Mouse (Mus musculus): Measurements from ENCODE around the gene Atg5.

The Atg5 gene

DNA sequence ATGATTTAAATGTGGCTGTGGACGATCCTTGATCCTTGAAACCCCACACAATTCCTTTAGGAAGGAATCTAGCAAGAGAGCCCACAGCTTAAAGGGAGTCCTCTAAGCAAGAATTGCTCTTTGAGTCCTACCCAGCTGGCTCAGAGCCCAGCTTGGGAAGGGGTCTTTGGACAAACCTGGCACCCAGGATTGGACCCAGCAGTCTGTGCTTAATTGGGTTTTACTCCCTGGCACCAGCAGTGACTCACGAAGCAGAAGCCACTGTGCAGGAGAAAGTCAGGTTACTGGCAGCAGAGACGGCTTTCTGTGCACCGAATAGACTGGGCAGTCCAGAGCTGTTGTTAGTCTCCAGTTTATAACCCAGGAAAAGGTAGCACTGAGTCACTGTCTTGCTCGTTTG lies 117.1 kb downstream of the Atg5 start:
- no peak for DNase-seq (ENCODE audit: low spot score in 2 of 2)

DNA sequence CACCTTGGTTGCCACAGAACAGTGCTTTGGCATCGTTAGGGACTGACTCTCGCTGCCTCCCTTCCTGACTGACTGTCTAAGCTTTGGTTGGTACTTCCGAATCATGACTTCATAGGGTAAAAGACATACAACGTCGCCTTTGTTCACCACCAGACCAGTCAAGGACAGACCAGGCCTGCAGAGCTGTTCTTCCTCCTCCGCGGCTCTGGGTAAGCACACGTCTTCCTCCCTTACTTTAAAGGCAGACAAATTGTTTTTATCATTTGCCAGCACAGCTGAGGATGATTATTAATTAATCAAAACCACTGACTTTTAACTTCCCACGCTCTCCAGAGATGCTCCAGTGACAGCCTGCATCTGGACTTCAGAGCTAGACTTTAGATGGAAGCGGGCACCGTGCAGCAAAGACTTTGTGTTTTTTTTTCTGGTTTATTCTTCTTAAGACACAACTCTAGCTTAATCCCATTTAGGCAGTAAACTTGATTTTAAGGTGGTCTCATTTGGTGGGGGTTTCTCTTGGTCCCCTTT lies 120.6 kb downstream of the Atg5 start:
- DNase-seq (ENCODE audit: low spot score in 2 of 2), result no peak

DNA sequence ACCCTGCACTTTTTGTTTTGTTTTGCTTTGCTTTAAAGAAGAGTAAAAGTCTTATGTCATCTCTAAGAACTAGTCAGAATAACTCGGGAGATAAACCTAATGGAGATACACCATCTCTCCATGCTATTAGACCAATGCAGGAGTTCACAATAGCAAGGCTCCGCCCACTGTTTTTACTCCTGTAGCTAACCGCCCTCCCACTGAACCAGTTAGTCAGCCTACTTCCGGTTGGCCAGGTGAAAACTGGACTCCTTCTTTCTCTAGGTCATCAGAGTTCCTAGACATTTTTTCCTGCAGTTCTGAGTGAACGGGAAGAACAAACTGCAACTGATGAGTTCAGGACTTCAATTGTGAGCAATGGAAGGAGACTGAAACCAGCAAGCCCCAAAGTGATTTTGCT lies 122.1 kb downstream of the Atg5 start:
- no peak for DNase-seq (ENCODE audit: low spot score in 2 of 2)

DNA sequence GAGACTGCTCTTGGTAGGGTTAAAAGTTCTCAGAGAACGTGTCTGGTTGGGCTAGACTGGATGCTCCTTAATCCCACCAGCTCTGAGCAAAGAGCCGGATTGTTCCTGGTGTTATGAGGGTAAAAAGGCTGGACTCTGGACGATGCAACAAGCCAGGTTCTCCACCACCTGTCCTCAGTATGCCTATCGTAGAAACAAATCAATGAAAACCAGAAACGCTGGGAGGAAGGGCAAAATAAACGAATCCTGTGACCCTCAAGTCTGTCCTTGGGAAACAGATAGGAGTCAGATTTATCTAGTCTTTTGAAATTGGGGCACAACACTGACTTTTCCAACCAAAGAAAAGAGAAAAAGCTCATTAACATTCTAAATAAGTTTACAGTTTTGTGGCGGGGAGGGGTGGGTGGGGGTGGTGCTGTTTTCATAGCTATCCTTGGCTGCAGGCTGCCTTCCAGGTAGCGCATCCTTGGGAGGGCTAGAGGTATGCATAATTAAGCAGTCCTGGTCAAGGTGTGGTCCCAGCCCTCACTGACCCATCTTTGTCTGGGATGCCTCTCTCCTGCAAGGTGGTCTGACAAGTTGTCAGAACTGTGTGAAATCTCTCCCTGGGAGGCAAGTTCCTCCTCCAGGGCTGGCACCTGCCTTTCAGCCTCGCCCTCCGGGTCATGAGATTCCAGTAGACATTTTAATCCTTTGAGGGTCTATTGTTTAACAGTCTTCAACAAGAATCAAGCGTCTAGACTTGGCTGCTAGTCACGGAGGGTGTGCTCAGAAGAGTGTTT lies 123.5 kb downstream of the Atg5 start:
- no peak for DNase-seq (ENCODE audit: low spot score in 2 of 2)

DNA sequence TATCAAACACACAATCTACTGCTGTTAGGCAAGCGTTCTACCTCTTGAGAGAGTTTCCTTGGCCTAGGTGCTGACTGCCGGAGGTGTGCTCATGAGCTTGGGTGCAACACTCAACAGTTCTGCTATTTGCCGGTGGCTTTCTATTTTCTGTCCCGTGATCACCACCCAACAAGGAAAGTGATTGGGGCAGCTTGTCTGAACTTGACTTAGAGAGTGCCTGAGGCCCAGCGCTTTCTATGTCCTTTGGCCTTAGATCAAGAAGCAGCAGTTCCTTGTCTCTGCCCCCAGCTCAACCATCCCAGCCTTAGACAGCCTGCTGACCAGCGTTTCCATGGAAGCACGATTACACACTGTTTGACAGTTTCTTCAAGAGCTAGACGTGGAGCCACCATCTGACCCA lies 124.7 kb downstream of the Atg5 start:
- DNase-seq (ENCODE audit: low spot score in 2 of 2), result no peak

DNA sequence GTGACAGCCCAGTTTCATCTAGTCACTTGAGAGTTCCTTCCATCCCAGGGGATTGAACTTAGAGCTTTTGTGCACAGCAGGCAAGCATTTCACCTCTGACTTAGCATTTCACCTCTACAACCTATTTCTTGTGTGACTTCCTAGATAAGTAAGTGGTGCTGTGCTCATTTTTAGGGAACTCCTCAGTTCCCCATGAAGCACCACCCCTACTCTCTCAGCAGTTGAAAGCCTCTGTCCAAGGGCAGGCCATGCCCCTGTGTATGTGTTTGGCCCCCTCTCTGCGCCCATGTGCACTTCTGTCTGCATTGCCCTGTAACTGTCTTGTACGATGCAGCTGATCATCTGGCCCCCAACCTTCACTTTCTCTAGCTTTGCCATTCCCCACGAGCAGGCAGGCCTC lies 132.0 kb downstream of the Atg5 start:
- DNase-seq (ENCODE audit: low spot score in 2 of 2), result no peak

DNA sequence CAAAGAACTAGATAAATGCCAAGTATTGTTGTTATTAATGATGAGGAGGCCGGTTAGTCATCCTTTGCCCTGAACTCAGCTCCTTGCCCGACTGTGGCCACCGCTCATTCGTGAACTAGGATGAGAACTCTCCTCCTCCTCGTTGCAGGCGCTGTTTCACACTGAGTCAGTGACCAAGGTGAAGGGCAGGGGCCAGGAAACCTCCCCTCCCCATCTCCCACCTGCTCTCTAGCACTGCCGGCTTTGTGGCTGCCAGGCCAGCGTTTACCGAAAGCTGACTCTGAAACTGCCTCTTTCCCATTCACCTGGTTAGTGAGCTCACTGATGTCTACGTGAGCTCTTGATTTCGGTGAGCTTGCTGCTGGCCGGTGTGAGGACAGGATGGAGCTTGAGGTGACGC lies 132.4 kb downstream of the Atg5 start:
- no peak for DNase-seq (ENCODE audit: low spot score in 2 of 2)

DNA sequence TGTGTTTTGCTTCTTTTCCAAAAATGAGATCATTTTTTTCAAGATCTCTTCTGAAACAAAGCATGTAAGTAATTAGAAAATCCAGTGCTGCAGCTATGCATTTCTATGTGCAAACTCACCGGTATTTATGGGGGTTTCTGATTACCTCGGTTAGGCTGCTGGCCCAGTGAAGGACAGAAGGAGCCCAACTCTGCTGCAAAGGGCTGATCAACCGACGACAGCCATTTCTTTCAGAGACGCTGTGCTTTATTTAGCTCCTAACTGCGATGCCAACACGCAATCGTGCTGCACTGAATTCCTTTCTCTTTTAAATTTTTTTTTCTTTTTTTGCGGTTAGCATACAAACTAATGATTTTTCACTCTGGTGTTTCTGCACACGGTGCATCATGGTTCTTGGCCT lies 133.4 kb downstream of the Atg5 start:
- DNase-seq (ENCODE audit: low spot score in 2 of 2), result no peak

DNA sequence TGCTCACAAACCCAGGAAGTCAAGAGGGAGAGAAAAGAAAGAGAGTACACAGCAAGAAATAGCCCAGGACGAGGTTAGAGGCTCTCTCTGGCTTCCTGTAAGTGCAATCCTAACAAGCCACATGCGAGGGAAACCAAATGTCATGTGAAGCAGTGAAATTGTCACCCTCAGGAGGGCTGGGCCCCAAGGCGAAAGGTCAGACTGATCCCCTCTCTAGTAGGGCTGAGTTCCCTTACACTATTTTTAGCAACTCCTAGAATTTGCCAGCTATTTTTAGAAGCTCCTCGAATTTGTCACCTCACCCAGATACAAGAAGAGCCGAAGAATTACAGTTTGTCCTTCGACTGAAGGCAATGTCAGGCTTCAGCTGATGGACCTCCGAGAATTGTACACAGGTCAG lies 135.3 kb downstream of the Atg5 start:
- DNase-seq (ENCODE audit: low spot score in 2 of 2), result no peak

DNA sequence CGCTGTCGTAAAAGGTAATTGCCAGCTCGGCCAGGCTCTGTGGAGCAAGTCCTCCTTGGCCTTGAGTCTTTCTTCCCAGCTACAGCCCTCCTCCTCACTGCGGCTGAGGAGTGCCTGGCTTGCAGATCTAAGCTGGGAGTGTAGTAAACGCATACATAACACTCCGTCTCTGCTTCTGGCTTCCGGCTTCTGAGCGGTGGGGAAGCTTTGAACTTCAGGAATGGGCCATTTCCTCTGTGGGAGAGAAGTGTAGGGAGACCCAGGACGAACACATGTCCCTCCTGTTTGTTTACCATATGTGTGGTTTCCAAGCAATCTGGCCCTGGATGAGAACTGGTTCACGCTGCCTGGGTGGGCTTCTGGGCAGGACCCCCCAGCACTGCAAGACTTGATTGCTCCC lies 140.9 kb downstream of the Atg5 start:
- DNase-seq (ENCODE audit: low spot score in 2 of 2), result no peak

DNA sequence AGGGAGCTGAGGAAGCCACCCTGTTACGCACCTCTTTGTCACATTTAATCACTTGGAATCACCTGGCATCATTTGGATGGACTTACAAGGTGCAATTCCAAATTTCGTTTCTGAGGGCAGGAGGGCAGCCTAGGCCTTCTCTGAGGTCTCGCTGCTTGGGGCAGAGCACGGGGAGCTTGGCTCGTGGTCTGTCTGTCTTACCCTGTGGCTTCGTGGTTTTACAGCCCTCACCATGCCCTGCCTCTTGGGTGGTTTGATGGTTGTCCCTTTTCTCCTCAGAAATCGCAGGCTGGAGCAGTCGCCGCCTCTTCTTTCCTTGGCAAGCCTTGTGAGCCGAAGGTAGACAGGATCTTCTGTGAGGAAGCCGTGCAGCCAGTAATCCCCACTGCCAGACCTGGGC lies 141.8 kb downstream of the Atg5 start:
- DNase-seq (ENCODE audit: low spot score in 2 of 2), result no peak
